19 mouse cellular contexts compared by ENCODE assay signal in genomic region chr13:97432627-97433026, GRCm38 (mm10).
"Had no signal": no experiment of that assay in that cellular context is flagged by ENCODE, and none has a peak within 500 bp of the region (broad histone marks: within the 10 kb centered on the region; RNA-seq: fewer than 3 reads in every experiment).

No protein-coding gene starts in this region.

- DNase-seq: kidney, postnatal 25 days; layer of hippocampus, adult 9-11 months; layer of hippocampus, postnatal 36 days; liver, embryonic 13.5 days; lung, adult 2 months; lung, postnatal 14 days; right cerebral cortex, adult 18-20 months; right cerebral cortex, postnatal 14 days; spleen, adult 18-20 months; thymus, postnatal 25 days had no signal

- H3K9ac ChIP-seq: kidney, embryonic 15.5 days; liver, embryonic 13.5 days; midbrain, embryonic 12.5 days; midbrain, embryonic 15.5 days; neural tube, embryonic 12.5 days; neural tube, embryonic 15.5 days; stomach, embryonic 15.5 days had no signal

- H3K27me3 ChIP-seq: kidney, embryonic 15.5 days; midbrain, embryonic 15.5 days; neural tube, embryonic 12.5 days; neural tube, embryonic 15.5 days; stomach, embryonic 15.5 days had no signal

- H3K4me3 ChIP-seq: kidney, embryonic 15.5 days; layer of hippocampus, adult 2 months; left cerebral cortex, adult 2 months; liver, embryonic 13.5 days; midbrain, embryonic 12.5 days; midbrain, embryonic 15.5 days; neural tube, embryonic 12.5 days; neural tube, embryonic 15.5 days; stomach, embryonic 15.5 days had no signal

- H3K9me3 ChIP-seq: kidney, embryonic 15.5 days; liver, embryonic 13.5 days; midbrain, embryonic 12.5 days; midbrain, embryonic 15.5 days; neural tube, embryonic 12.5 days; neural tube, embryonic 15.5 days; stomach, embryonic 15.5 days had no signal

- H3K27ac ChIP-seq: kidney, embryonic 15.5 days; layer of hippocampus, adult 2 months; left cerebral cortex, adult 2 months; liver, embryonic 13.5 days; macrophage; midbrain, embryonic 12.5 days; midbrain, embryonic 15.5 days; neural tube, embryonic 12.5 days; neural tube, embryonic 15.5 days; stomach, embryonic 15.5 days had no signal

- H3K36me3 ChIP-seq: kidney, embryonic 15.5 days; liver, embryonic 13.5 days; midbrain, embryonic 12.5 days; midbrain, embryonic 15.5 days; neural tube, embryonic 12.5 days; neural tube, embryonic 15.5 days; stomach, embryonic 15.5 days had no signal
